Mouse (Mus musculus) brain, adult 2 months (tissue): ENCODE results near the gene Rab44.
"Not testable (repeated sequence)": the region's sequence is repeated elsewhere in the genome, so short reads cannot be mapped to it uniquely, and the experiment has no call there.

Source experiments
- DNase-seq: peaks from one replicate; pipeline ENCODE4 v3.0.0; 2011; ENCODE audit warnings: low read depth, low spot score

Gene Rab44

DNA sequence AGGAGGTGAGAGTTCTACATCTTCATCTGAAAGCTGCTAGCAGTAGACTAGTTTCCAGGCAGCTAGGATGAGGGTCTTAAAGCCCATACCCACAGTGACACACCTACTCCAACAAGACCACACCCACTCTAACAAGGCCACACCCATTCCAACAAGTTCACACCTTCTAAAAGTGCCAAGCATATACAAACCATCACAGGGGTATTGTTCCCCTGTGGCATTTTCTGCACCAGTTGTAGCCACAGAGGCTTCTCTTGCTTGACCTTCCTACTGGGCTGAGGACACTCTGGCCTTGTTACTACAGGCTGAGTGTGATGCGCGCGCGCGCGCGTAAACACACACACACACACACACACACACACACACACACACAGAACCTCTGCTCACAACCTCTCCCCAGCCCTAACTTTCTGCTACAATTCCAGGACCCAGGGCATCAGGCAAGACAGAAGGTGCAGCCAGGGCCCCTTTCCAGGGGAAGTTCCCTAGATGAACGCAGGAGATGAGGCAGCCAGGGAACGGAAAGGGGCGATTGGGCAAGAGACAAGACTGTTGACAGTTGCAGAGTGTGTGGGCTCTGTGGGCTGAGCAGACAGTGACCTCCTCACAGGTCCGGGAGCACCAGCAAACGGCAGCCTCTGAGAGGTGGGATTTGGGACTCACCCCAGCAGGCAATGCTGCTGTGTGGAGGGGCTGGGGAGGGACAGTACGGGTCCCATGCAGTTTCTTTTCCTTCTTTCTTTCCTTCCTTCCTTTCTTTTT lies at the start of gene Rab44:
TSS of gene Rab44 (plus strand) at position 555 of the 762 bp plus-strand sequence.
- no peak for DNase-seq

DNA sequence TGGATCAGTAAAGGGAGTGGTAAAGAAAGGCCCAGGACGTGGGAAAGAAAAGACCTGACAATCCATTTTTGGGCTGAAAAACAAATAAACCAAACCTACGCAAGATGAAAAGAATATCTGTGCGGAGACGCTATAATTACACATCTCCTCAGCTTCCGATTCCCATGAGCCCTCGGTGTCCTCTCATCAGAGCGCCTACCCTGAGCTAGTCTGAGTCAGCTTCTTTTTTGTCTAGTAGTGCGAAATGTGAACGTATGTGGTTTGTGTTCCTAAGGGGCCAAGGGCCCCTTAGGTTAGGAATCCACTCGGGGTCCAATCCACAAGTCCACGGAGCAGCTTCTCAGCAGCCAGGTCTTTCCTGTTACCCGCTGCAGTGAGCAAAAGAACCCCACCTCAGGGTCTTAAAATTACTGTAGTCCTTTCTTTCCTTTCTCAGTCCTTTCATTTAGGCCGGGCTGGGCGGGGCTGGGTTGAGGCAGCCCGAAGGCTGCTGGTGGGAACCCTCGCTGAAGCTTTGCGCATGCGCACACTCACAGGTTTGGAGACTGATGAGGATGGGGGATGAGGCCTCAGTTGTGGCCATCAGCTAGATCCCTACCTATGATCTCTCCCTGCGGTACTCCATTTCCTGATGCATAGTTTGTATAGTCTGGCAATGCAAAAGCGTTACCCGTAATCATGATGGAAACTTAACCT lies 48.6 kb upstream of the Rab44 start:
- peak; percentile 70 for DNase-seq

GRCm38 (mm10) chr17:29065971-29066370 lies 48.0 kb upstream of the Rab44 start:
- DNase-seq = no peak

DNA sequence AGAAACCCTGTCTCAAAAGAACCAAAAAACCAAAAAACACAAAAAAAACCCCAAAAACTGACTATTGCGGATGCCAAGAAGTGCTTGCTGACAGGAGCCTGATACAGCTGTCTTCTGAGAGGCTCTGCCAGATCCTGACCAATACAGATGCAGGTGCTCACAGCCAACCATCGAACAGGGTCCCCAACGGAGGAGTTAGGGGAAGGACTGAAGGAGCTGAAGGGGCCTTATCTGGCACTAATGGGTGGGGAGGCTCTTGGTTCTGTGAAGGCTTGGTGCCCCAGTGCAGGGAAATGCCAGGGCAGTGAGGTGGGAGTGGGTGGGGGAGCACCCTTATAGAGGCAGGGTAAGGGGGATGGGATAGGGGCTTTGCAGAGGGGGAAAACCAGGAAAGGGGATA lies 46.5 kb upstream of the Rab44 start:
- not testable (repeated sequence) for DNase-seq

DNA sequence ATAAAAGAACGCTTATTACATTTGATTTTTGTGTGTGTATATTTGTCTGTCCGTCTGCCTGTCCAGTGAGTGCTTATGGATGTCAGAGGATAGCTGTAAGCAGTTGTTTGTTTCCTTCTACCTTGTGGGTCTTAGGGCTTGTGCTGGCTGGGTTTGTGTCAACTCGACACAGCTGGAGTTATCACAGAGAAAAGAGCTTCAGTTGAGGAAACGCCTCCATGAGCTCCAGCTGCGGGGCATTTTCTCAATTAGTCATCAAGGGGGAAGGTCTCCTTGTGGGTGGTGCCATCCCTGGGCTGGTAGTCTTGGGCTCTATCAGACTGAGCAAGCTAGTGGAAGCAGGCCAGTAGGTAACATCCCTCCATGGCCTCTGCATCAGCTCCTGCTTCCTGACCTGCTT lies 46.1 kb upstream of the Rab44 start:
- DNase-seq = no peak

- DNase-seq = no peak
Measured at GRCm38 (mm10) chr17:29069063-29069462, 44.9 kb upstream of the Rab44 start.

DNA sequence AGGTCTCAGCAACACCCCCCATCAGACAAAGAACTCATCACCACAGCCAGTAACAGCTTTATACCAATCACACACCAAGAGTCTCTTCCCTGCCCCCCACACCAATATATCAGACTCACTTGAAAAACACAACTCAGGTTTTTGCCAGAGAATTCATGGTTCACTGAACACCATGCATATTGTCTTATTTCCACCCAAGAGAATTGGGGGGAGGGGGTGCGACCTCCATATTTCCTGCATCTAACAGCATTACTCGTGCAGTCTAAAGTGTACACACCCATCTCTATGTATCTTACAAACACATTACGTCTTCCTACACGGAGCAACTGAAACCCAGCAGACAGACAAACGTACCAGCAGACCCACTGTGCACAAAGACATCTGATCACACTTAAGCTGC lies 42.1 kb upstream of the Rab44 start:
- no peak for DNase-seq

DNA sequence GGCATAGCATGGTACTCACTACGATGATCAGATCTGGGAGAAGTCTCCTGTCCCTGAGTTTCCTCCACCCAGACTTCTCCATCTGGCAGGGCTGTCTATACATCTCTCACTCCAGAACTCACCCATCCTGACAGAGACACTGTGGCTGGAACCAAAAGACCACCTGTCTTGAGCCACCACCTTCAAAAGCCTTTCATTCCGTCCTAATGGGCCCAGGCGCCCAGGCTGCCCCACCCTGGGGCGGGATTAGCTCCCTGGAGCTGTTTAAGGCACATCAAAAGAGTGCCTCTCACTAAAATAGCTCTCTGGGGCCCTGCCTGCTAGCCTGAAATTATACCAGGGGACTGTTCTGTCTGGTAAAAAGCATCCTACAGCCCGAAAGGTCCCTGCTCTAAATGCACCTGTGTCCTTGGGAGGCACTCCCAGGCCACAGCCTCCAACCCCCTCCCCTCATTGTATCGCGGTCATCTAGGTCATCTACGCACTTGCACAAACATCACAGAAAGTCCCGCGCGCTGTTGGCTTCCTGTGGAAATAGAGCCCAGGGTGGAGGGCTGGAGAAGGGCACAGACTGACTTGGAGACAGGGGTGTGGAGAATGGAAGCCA lies 41.1 kb upstream of the Rab44 start:
- no peak for DNase-seq

DNA sequence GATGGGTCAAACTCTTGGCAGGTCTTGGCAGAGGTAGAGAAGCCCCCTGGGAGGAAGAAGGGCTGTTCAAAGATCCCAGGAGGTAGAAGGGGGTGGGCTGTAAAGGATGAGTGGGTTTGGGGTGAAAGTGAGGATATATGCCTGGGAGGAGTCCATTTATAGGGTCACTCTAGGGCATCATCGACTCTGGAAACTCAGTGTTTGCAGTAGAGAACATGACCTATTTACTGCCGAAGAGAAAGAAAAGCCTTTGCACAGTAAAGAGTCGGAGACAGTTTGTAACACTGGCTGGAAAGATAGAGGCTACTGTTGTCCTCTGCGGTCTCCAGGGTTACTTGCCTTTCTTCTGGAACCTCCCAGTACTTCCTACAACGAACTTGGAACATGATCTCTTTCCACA lies 40.6 kb upstream of the Rab44 start:
- no peak for DNase-seq

GRCm38 (mm10) chr17:29074085-29074484 lies 39.9 kb upstream of the Rab44 start:
- no peak for DNase-seq

DNA sequence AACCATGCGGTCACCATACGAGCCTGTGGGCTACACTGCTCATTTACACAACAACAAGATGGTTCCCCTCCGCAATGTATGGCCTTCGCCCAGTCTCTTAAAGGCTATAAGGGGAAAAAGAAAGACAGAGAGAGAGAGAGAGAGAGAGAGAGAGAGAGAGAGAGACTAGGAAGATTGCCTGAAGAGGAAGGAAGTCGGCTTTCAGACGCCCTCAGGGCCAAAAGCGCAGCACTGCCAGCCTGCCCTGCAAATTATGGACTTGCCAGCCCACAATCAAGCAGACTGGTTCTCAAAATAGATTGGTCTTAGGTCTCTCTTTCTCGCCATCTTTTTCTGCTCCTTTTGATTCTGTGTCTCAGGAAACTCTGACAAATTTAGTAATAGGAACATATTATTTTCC lies 37.7 kb upstream of the Rab44 start:
- no peak for DNase-seq

GRCm38 (mm10) chr17:29077786-29078509 lies 36.0 kb upstream of the Rab44 start:
- peak; percentile 69 for DNase-seq

DNA sequence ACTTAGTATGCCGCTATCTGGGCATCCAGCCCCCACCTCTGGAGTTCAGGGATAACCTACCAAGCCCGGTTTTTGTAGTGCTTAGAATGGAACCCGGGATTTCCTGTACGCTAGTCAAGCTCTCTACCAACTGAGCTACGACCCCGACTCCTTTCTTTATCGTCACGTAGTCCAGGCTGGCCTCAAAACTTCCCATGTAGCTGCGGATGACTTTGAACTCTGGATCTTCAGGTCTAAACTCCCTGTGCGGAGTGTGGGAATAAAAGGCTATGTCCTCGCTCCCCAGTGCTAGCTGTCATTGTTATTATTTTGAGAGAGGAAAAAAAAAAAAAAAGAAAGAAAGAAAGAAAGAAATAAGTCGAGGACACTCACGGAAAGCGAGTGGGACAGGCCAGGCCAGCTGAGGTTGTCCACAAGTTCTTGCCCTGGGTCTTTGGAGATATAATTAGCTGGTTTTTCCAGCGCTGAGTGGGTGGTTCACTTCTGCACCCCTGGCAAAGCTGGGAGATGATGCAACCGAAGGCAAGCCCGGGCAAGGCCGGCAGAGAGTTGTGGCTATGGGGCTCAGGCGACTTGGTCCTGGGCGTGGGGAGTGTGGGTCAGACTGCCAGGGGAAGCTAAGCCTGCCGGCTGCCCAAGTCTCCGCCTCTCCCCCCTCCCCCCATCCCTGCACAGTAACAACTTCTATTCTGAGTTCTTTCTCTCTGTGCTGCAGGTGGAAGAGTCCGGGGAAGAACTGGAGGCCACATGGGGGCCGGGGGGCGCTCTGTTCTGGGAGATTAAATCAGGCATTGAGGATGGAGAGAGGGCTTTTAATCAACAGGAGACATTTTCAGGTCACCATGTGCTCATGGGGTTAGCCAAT lies 35.2 kb upstream of the Rab44 start:
- DNase-seq = peak; percentile 63

GRCm38 (mm10) chr17:29080758-29081617 lies 33.0 kb upstream of the Rab44 start:
- peak; percentile 70 for DNase-seq

DNA sequence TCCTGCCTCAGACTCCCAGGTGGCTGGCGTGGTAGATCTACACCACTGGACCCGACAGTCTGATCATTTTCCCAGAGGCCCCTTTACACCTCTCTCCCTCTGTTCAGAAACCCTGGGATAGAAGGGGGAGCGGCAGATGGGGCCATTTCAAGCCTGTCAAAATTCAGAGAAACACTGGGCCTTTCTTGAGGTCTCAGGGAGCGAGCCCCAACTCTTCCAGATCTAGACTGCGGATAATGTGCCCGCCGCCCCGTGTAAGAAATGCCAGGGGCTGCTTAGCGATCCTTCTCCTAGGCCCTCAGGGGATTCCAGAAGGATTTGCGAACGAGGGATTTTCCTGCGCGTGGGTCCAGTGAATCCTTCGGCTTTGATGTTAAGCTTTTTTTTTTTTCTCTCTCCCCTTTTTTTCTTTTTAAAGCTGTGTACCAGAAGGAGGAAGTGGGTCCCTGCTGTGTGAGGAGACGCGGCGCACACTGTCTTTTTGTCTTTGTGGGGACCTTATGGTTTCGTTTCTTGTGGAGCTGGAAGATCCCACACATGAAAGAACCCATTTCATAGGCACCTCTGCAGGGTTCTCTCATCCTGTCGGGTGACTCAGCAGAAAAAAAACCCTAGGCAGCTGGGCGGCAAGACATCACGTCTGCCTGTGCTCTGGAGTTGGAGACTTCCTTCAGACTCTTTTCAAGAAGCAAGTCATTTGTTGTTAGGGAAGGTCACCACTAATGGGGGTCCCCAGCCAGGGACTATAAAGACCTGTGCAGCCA lies 32.1 kb upstream of the Rab44 start:
- peak; percentile 82 for DNase-seq

DNA sequence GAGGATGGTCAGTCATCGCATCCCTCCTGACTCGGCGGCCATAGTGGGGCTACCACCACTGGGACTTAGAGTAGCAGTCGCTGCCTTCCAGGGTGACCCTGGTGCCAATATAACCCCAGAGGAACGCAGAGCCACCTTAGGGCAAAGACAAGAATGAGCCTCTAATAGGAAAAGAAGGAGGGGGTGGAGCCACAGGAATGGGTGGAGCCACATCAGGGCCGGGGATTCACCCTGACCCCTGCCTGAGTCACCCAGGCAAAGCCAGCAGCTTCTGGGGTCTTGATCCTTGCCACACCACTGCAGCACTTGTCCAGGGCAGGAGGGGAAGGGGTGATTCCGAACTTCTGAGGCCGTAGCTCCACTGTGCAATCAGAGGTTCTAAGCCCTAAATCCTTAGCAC lies 30.4 kb upstream of the Rab44 start:
- DNase-seq = no peak

DNA sequence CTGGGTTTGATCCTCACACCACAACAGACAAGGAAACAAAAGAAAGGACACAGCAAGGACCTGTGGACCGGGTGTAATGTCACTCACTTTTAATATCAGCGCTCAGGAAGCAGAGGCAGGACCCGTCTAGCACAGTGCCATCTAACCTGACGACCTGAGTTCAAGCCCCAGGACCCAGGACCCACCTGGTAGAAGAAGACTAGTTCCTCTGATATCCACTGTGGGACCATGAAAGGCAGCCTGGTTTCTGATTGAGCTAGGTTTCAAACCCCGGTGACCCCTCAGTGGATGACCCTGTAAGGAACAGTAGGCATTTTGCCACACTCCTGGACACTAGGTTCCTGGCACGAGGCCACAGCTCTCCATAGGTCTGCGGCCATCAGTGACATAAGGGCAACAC lies 29.3 kb upstream of the Rab44 start:
- no peak for DNase-seq

- no peak for DNase-seq
Measured at GRCm38 (mm10) chr17:29085266-29085665, 28.7 kb upstream of the Rab44 start.

DNA sequence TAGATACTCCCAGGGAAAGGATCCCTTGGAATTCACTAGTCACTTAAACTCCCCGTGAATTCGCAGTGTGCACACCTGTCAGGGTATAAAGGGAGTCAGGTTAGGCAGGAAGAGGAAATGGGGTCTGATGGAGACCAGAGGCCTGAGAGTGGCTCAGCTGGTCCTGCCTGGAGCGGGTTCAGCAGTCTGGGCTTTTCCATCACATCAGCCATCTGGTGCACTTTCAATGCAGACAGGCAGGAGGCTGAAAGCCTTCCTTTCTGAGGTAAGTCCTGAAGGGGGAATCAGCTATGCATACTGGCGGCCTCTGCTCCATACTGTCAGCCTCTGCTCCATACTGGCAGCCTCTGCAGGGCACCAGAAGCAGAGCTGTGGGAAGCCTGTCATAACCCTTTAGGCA lies 27.0 kb upstream of the Rab44 start:
- no peak for DNase-seq

GRCm38 (mm10) chr17:29090776-29091175 lies 23.2 kb upstream of the Rab44 start, which contains the start of gene Cdkn1a:
Cdkn1a (plus strand) TSS chr17:29090976.
- DNase-seq = no peak
